9 mouse cellular contexts compared by ENCODE assay signal in the genomic region with DNA sequence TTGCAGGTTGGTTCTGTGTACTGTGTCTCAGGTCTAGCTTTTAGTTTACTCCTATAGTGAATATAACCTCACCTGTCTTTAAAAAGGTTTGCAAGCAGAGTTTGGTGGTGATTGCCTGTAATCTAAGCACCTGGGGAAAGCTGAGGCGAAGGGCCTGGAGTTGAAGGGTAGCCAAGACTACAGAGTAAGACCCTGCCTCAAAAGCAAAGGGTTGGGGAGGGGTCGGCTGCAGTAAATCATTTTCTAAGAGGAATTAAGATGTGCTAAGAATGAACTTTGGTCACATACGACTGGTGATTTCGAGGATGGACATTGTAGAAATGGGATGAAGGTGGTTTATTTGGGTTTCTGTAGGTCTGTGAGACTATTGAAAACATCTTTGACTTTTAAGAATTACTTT.
"Had no signal": no experiment of that assay in that cellular context is flagged by ENCODE, and none has a peak within 500 bp of the region (broad histone marks: within the 10 kb centered on the region; RNA-seq: fewer than 3 reads in every experiment).

No protein-coding gene starts in this region.

- H3K4me3 ChIP-seq: liver, embryonic 12.5 days had no signal

- ATAC-seq: liver, embryonic 12.5 days had no signal

- H3K9ac ChIP-seq: limb, embryonic 15.5 days; liver, embryonic 12.5 days had no signal

- H3K27ac ChIP-seq: kidney, postnatal 0 days; liver, embryonic 12.5 days had no signal

- H3K36me3 ChIP-seq: neural tube, embryonic 13.5 days had no signal

- DNase-seq: kidney, adult 11 months; kidney, adult 9 months; right cerebral cortex, postnatal 14 days; thymus, adult 18-20 months; thymus, postnatal 14 days had no signal

- H3K9me3 ChIP-seq: limb, embryonic 15.5 days; liver, embryonic 12.5 days; neural tube, embryonic 13.5 days had no signal

- H3K27me3 ChIP-seq: limb, embryonic 15.5 days; liver, embryonic 12.5 days; neural tube, embryonic 13.5 days had no signal
